Mouse (Mus musculus): ENCODE measurements around the gene Hspb2.

DNA sequence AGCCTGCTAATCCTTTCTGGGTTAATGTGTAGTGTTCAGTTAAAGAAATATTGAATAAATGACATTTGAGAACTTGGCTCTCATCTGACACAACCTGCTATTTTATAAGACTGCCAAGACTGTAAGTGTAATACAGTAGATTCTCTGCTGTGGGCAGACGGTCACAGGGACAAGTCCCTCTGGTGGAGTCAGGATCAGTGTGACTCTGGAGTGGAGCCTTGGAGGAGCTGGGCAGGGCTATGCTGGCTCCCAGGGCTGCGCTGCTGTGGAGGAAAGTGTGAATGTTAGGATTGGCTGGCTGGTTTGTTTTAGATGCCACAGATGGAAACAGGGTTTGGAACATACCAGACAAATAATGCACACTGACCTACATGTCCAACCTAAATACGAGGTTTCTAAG lies 43.1 kb upstream of the Hspb2 start:
- no peak for TF ChIP-seq CTCF (IDR thresholded peaks at IDR 0.05; ENCODE audit: extremely low read depth, insufficient read depth, insufficient read length, insufficient replicate concordance)
- TF ChIP-seq POLR2A (IDR thresholded peaks at IDR 0.05; ENCODE audit: low read depth, low read length), result no peak
